Mouse (Mus musculus) testis, postnatal 10 days (tissue): ENCODE measurements around the gene Gm14406.
A peak's percentile ranks its signal among the peaks of the same experiment; 100 is the strongest.
"Not testable (repeated sequence)": the region's sequence is repeated elsewhere in the genome, so short reads cannot be mapped to it uniquely, and the experiment has no call there.

Source experiments
- DNase-seq: peaks from one replicate; pipeline ENCODE4 v3.0.0; 2021; ENCODE audit warnings: low spot score

Gm14406 gene

DNA sequence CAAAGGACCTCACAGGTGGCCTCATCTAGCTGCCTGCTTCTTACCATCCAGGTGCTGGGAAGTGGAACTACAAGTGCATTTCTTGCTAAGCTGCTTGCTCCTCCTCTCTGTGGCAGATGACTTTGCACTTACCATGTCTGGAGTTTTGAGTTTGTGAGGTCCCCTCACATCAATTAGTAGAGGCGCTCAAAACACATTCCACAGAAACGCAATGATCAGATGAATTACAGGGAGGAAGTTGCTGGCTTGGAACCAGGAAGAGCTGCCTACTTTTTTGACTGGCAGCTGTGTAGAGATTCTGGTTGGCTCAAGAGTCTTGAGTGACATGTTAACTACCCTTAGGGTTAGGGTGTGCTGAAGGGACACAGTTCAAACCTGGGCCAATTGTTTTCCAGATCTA is at the start of gene Gm14406:
Gm14406 (minus strand) TSS at position 213 of the 400 bp plus-strand sequence.
- not testable (repeated sequence) for DNase-seq

DNA sequence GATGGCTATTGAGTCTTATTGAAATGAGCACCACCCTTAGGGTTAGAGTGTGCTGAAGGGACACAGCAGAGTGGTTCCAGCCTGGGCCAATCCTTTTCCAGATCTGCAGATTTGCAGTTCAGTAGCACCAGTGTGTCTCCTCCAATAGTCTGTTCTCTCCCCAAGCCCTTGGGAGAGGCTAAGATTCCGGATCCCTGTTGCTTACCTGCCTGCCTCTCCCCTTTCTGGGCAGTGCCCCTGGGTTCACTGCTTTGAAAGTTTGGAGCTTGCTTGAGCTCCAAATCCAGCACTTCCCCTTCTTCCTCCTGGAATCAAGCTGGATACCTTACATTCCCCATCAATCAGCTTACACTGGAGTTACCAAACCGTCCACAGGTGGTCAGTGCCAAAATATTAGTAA is 2.9 kb downstream of the Gm14406 start:
- peak; percentile 35 for DNase-seq

DNA sequence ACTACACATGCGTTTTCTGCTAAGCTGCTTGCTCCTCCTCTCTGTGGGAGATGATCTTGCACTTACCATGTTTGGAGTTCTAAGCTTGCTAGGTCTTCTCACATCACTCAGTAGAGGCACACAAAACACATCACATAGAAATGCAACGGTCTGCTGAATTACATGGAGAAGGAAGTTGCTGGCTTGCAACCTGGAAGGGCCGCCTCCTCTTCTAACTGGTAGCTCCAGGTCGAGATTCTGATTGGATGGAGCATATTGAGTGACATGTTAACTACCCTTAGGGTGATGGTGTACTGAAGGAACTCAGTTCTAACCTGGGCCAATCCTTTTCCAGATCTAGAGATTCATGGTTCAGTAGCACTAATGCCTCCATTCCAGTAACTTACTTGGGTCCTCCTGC is 18.6 kb downstream of the Gm14406 start:
- DNase-seq = not testable (repeated sequence)

DNA sequence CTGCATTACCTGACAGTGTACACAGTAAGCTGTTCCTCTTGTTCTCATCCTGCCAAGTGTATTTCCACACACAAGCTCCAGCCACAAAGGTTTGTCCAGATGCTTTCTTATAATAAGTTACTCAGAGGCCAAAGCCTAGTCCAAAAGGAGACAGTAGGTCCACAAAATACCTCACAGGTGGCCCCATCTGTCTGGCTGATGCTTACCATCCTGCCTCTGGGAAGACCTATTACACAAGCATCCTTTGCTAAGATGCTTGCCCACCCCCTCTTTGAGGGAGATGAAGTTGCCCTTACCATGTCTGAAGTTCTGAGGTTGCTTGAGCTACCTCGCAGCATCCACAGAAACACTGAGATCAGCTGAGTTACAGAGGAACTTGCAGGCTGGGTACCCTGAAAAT is 22.7 kb downstream of the Gm14406 start:
- peak; percentile 41 for DNase-seq

DNA sequence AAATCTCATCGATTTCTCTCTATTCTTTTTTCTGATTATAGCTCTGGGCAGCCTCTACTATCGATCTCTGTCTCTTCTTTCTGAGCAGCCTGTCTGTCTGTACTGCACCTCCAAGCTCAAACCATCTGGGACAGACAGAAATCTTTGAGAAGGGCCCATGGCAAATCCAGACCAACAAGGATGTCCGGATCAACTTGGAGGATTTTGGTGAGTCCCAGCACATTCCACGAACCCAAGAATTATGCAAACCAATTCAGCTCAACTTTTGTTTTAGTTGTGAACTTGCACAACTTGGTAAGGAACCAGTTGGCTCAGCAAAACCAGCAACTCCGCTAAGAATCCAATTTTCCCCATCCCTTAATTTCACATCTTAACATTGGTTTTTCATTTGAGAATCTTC is 40.3 kb downstream of the Gm14406 start:
- DNase-seq = not testable (repeated sequence)

DNA sequence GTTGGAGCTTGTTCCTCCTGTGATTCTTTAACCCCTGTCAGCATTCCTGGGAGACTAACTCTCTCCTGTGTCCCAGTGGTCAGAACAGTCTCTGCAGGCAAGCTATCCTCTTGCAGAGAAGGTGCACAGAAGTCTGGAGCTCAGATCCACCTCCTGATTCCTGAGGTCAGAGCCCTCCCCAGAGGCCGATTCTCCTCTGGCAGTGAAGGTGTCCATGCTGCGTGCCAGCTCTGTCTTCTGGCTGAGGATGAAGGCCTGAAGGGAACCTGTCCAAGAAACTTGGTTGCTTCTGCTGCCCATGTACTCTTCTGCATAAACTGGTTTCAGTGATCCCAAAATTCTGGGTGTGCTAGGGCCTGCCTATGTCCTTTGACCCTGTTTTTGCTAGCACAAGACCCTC is 40.9 kb downstream of the Gm14406 start:
- not testable (repeated sequence) for DNase-seq

DNA sequence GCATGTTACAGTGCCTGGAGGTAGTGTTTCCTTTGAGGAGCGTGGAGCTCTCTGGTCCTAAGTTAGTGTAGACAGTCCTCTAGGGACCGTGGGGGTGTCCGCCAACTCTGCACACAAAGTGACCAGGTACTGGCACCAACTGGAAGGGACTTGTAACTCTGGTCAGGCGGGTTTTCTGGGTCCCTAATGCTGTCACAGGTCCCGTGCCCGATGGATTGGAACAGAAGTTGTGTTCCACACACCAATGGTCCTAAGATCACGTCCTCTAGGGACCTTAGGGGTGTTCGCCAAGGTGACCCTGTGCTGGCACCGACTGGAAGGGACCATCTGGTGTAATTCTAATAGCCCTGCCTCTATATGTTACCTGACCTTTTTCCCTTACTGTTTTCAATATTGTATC is 42.1 kb downstream of the Gm14406 start:
- no peak for DNase-seq

DNA sequence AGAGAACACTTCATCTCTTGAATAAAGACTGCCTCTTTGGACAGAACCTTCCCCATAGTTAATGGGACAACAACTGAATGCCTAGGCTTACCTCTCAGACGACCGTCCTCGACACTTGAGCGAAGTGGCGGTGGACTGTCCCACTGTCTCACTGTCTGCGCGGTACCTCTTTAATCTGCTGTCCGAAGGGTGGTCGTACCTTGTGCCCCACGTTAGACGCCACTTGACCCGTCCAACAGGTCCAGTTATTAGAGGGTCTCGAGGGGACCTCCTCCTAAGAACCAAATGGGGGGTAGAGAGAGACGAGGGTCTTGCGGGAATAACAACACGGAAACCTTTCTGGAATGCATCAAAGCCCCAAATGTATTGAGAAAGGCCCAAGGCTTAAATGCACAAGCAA is 53.8 kb downstream of the Gm14406 start:
- DNase-seq = not testable (repeated sequence)

DNA sequence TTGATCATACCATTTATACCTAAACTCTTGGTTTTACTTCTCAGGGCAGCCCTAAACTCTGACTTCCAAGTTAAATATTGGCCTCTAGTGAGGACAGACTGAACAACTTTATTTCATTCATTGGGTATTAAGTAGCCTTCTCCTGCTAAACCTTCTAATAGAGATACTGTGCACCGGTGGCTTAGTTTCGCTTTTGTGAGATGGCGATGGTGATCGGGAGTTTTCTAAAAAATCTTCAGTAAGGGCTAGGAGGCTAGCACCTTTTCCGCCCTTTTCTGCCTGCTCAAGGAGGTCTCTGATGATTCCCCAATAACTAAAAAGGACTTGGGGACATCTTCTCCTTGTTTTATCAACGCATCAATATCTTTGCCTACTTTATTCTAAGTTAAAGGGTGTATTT is 54.3 kb downstream of the Gm14406 start:
- not testable (repeated sequence) for DNase-seq

DNA sequence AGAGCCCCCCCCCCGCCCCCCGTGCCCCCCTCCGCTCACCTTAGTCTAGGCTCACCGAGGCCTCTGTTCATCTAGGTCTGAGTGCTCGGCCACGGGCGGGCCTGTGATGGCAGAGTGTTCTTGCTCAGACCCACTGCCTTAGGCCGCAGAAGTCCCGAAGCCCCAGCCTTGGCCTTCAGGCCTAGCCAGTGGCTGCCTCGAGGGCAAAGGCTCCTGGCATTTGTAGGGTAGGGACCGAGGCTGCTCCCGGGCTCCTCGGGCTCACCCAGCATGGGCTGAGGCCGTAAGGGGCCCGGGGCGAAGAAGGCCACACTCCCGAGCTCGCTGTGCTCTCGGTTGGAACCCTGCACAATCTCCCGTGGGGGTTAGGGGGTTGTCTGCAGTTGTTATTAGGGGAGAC is 54.9 kb downstream of the Gm14406 start:
- peak; percentile 57 for DNase-seq

DNA sequence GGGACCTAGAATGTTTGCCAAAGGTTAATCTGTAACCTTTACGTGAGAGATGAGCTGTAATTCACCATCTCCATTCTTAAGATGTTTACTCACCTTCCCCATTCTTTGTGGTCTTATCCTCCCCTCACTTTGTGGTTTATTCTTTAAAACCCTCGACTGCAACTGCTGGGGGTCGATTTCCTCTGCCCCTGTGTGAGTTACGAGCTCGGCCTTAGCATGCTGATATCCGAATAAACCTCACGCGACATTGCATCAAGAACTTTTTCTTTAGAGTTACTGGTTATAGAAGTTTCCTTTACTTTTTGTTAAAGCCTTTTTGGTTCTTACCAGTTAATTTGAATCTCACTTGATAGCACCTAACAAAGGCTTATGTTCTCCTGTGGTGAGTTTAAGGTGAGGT is 58.0 kb downstream of the Gm14406 start:
- DNase-seq = no peak
